Mouse (Mus musculus): ENCODE measurements around the gene Gprc5b. TPM values are rescaled to one million over a fixed set of nuclear protein-coding genes. Genes with fewer than 3 reads are reported as not detected.

The Gprc5b gene
- polyA plus RNA-seq, 1 experiment from 2014 or later, result 7.4 TPM

DNA sequence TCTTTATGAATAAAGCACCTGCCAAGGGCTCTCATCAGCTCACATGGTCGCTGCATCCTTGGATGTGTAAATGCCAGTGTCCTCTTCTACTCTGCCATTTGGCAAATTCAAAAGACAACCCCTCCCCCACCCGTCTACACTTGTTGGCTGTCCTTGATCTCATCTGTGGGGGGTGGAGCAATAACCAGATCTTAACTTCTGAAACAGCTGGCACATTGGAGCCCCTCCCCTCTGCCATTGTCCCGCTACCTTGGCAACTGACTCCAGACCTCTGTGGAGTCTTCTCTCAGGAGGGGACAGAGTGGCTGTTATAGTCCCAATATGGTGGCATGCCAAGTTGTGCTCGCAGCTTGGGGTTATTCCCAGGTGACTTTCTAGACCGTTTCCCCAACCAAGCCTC is 22.7 kb downstream of the Gprc5b start:
- Histone ChIP-seq H3K36me3 (peaks cover 28% of the 10 kb centered on the region), H3K4me1 (peaks cover 13% of the 10 kb centered on the region), H3K27ac (no peak overlapping the region), H3K27me3 (no peaks in the 10 kb centered on the region), H3K9me3 (no peaks in the 10 kb centered on the region), H3K4me3 (no peak overlapping the region), H3K9ac (no peak overlapping the region), H3K4me2 (no peak overlapping the region)
- ATAC-seq (ENCODE audit: insufficient number of reproducible peaks, low FRiP score, low TSS enrichment, low read depth), result no peak
- 74% methylated on average over 5 of the region's 5 CpGs for WGBS

DNA sequence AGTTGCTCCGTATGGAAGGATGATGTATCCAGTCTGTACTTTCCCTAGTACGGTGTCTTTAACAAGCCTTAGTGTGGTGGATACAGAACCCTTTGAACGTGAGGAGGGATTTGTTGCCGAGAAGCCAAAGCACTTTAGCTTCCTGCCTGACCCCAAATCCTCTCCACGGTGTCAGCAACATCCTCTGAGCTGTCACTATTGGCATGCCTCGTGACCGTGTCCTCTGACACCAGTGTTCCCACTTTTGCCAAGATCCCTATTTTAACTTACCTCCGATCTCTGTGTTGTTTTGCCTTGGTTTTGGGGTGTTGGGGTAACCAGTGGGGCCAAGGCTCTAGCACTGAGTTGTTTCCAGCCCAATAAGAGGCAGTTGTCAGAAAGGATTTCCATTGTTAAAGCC is 23.5 kb downstream of the Gprc5b start:
- H3K4me3 ChIP-seq, result no peak overlapping the region
- no peak for ATAC-seq (ENCODE audit: insufficient number of reproducible peaks, low FRiP score, low TSS enrichment, low read depth)
- no peaks in the 10 kb centered on the region for H3K9me3 ChIP-seq
- H3K4me2 ChIP-seq, result no peak overlapping the region
- peaks cover 28% of the 10 kb centered on the region for H3K36me3 ChIP-seq
- H3K27me3 ChIP-seq, result no peaks in the 10 kb centered on the region
- H3K9ac ChIP-seq, result no peak overlapping the region
- peaks cover 6% of the 10 kb centered on the region for H3K4me1 ChIP-seq
- 80% methylated on average over 8 of the region's 8 CpGs for WGBS
- H3K27ac ChIP-seq, result no peak overlapping the region

GRCm38 (mm10) chr7:118968870-118969269 is 26.1 kb downstream of the Gprc5b start:
- Histone ChIP-seq H3K9ac (no peak overlapping the region), H3K4me2 (no peak overlapping the region), H3K4me3 (no peak overlapping the region), H3K4me1 (no peaks in the 10 kb centered on the region), H3K36me3 (peaks cover 12% of the 10 kb centered on the region; the same call in 1 of the 2 replicates), H3K27me3 (no peaks in the 10 kb centered on the region), H3K9me3 (no peaks in the 10 kb centered on the region), H3K27ac (no peak overlapping the region)
- 78% methylated on average over 3 of the region's 3 CpGs for WGBS
- no peak for ATAC-seq (ENCODE audit: insufficient number of reproducible peaks, low FRiP score, low TSS enrichment, low read depth)

DNA sequence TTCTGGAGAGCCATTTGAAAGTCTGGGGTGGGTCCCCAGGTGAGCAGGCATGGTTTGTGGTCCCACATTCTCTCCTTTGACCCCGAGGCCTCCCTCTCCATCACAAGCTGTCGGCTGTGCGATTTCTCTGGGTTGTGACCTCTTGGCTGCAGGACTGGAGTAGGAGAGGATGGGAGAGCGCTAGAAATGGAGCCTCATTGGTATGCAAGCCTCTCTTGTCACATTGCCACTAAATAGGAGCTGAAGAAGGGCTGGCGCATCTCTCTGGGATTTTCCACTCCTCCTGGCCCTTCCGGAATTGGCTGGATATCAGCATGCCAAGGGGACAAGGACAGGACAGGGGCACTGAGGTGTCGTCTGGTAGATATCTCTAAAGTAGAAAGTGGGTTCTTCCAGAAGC is 29.8 kb downstream of the Gprc5b start:
- WGBS, result 31% methylated on average over 7 of the region's 7 CpGs
- no peak for ATAC-seq (ENCODE audit: insufficient number of reproducible peaks, low FRiP score, low TSS enrichment, low read depth)

GRCm38 (mm10) chr7:118964777-118965176 is 30.2 kb downstream of the Gprc5b start:
- Histone ChIP-seq H3K9me3 (no peaks in the 10 kb centered on the region), H3K4me2 (no peak overlapping the region), H3K9ac (no peak overlapping the region), H3K27me3 (no peaks in the 10 kb centered on the region), H3K27ac (no peak overlapping the region), H3K36me3 (no peaks in the 10 kb centered on the region), H3K4me3 (no peak overlapping the region), H3K4me1 (no peaks in the 10 kb centered on the region)
- 4% methylated on average over 2 of the region's 3 CpGs for WGBS
- ATAC-seq (ENCODE audit: insufficient number of reproducible peaks, low FRiP score, low TSS enrichment, low read depth), result no peak

More for the DNA sequence above, 29.8 kb downstream of the Gprc5b start:
- Histone ChIP-seq H3K9ac (no peak overlapping the region), H3K4me3 (no peak overlapping the region), H3K4me2 (no peak overlapping the region), H3K27ac (no peak overlapping the region), H3K9me3 (no peaks in the 10 kb centered on the region), H3K4me1 (no peaks in the 10 kb centered on the region), H3K27me3 (no peaks in the 10 kb centered on the region), H3K36me3 (no peaks in the 10 kb centered on the region)

DNA sequence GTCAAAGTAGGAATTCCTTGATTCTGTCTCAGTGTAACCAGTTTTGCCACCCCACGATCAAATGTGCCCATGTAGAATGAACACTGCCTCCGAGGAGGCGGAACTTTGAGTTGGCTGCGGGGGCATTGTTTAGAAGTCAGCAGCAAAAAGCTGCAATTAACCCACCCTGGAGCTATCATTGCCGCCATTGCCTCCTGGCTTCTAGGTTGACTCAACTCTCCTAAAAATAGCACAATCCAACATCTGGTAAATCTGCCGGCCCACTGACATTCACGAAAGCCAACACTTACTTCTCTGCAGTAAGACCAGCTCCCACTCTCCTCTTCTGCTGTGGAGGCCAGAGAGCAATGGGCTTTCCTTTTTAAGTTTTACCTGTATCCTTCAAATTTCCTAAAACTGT is 35.8 kb downstream of the Gprc5b start:
- ATAC-seq (ENCODE audit: insufficient number of reproducible peaks, low FRiP score, low TSS enrichment, low read depth), result no peak
- 50% methylated on average over 7 of the region's 7 CpGs for WGBS
- Histone ChIP-seq H3K27me3 (no peaks in the 10 kb centered on the region), H3K27ac (no peak overlapping the region), H3K36me3 (no peaks in the 10 kb centered on the region), H3K4me3 (no peak overlapping the region), H3K9me3 (no peaks in the 10 kb centered on the region), H3K9ac (no peak overlapping the region), H3K4me2 (no peak overlapping the region), H3K4me1 (no peaks in the 10 kb centered on the region)

DNA sequence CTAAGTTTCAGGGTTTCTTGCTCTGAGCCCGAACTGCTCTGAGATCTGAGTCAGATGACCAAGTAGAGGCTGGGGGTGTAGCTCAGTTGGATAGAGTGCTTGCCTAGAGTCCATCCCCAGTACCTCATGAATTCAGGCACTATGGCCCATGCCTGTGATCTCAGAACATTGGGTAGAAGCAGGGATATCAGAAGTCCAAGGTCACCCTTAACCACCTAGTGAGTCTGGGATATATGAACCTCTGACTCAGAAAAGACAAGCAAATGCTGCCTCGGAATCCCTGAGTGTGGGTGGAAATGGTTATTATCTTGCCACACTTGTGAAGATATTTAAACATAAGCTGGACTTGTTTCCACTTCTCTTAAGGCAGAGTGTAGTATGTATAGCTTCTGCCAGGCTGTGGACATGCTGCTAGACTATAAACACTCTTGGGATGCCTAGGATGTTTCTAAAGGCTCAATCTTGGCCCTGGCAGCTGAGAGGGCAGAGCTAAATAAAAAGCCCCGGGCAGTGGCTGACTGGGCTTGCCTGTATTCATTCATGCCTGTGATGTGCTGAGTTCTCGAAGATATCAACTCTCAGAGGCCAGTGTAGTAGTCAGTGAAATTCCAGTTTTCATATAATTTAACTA is 38.3 kb downstream of the Gprc5b start:
- 74% methylated on average over 4 of the region's 4 CpGs for WGBS
- no peak for ATAC-seq (ENCODE audit: insufficient number of reproducible peaks, low FRiP score, low TSS enrichment, low read depth)

GRCm38 (mm10) chr7:118954968-118955367 is 40.0 kb downstream of the Gprc5b start:
- no peak for ATAC-seq (ENCODE audit: insufficient number of reproducible peaks, low FRiP score, low TSS enrichment, low read depth)
- H3K4me3 ChIP-seq, result no peak overlapping the region
- H3K4me1 ChIP-seq, result no peaks in the 10 kb centered on the region
- 88% methylated on average over 1 of the region's 1 CpGs for WGBS
- no peaks in the 10 kb centered on the region for H3K36me3 ChIP-seq
- H3K27me3 ChIP-seq, result no peaks in the 10 kb centered on the region
- H3K9ac ChIP-seq, result no peak overlapping the region
- H3K9me3 ChIP-seq, result no peaks in the 10 kb centered on the region
- H3K27ac ChIP-seq, result no peak overlapping the region
- no peak overlapping the region for H3K4me2 ChIP-seq

More for the DNA sequence above, 38.3 kb downstream of the Gprc5b start:
- Histone ChIP-seq H3K27ac (no peak overlapping the region), H3K9me3 (no peaks in the 10 kb centered on the region), H3K4me2 (no peak overlapping the region), H3K9ac (no peak overlapping the region), H3K27me3 (no peaks in the 10 kb centered on the region), H3K4me3 (no peak overlapping the region), H3K36me3 (no peaks in the 10 kb centered on the region), H3K4me1 (no peaks in the 10 kb centered on the region)

DNA sequence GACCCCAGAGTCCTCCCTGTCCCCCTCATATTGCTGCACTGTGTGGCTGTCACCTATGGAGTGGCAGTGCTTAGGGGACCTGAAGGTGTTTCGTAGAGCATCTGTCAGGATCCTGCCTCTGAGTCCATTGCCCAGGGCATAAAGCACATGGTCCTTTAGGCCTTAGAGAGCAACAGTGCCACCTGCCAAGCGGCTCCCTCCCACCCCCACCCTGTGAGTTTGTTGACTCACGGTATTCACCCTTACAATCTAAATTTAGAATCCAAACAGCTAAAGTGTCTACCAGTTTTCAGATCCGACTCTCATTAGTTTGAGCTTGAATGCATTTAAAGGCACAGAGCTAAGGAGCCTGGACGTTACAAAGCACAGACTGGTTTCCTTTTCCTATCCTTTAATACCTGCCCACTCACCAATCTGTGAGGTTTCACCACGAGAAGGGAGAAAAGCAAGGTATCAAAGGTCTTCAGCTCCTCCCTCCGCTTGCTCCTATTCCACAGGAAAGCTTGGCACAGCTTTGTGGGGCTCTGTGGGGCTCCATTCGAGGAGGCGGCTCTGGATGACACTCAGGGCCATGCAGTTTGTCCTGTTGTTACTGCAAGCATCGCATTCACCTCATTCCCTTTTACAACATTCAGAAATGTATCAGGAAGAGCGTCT is 41.3 kb downstream of the Gprc5b start:
- 68% methylated on average over 11 of the region's 11 CpGs for WGBS
- H3K4me1 ChIP-seq, result no peaks in the 10 kb centered on the region
- no peak for ATAC-seq (ENCODE audit: insufficient number of reproducible peaks, low FRiP score, low TSS enrichment, low read depth)

GRCm38 (mm10) chr7:118949749-118950148 is 45.3 kb downstream of the Gprc5b start:
- Histone ChIP-seq H3K27me3 (no peaks in the 10 kb centered on the region), H3K4me1 (no peaks in the 10 kb centered on the region), H3K36me3 (no peaks in the 10 kb centered on the region), H3K4me3 (no peak overlapping the region), H3K9me3 (no peaks in the 10 kb centered on the region), H3K9ac (no peak overlapping the region), H3K27ac (no peak overlapping the region), H3K4me2 (no peak overlapping the region)
- no peak for ATAC-seq (ENCODE audit: insufficient number of reproducible peaks, low FRiP score, low TSS enrichment, low read depth)
- 50% methylated on average over 7 of the region's 7 CpGs for WGBS

More for the DNA sequence above, 41.3 kb downstream of the Gprc5b start:
- H3K9ac ChIP-seq, result no peak overlapping the region
- no peak overlapping the region for H3K4me2 ChIP-seq
- no peaks in the 10 kb centered on the region for H3K27me3 ChIP-seq
- H3K4me3 ChIP-seq, result no peak overlapping the region
- no peak overlapping the region for H3K27ac ChIP-seq
- no peaks in the 10 kb centered on the region for H3K9me3 ChIP-seq
- no peaks in the 10 kb centered on the region for H3K36me3 ChIP-seq

GRCm38 (mm10) chr7:118948677-118949282 is 46.2 kb downstream of the Gprc5b start:
- Histone ChIP-seq H3K36me3 (no peaks in the 10 kb centered on the region), H3K9ac (no peak overlapping the region), H3K27ac (no peak overlapping the region), H3K4me1 (no peaks in the 10 kb centered on the region), H3K4me2 (no peak overlapping the region), H3K27me3 (no peaks in the 10 kb centered on the region), H3K9me3 (no peaks in the 10 kb centered on the region), H3K4me3 (no peak overlapping the region)
- 70% methylated on average over 2 of the region's 2 CpGs for WGBS
- ATAC-seq (ENCODE audit: insufficient number of reproducible peaks, low FRiP score, low TSS enrichment, low read depth), result no peak

GRCm38 (mm10) chr7:118947241-118947640 is 47.8 kb downstream of the Gprc5b start:
- H3K4me3 ChIP-seq, result no peak overlapping the region
- 65% methylated on average over 3 of the region's 3 CpGs for WGBS
- no peak overlapping the region for H3K9ac ChIP-seq
- no peaks in the 10 kb centered on the region for H3K27me3 ChIP-seq
- no peak overlapping the region for H3K27ac ChIP-seq
- H3K9me3 ChIP-seq, result no peaks in the 10 kb centered on the region
- no peak overlapping the region for H3K4me2 ChIP-seq
- no peak for ATAC-seq (ENCODE audit: insufficient number of reproducible peaks, low FRiP score, low TSS enrichment, low read depth)
- H3K4me1 ChIP-seq, result no peaks in the 10 kb centered on the region
- no peaks in the 10 kb centered on the region for H3K36me3 ChIP-seq
